Mouse (Mus musculus): Measurements from ENCODE around the gene Prickle4.
"Not testable (repeated sequence)": the region's sequence is repeated elsewhere in the genome, so short reads cannot be mapped to it uniquely, and the experiment has no call there.

Gene Prickle4

GRCm38 (mm10) chr17:47672311-47673111 is 22.0 kb downstream of the Prickle4 start:
- intact Hi-C loops (cut with DNase I), result loop anchor here (10.0 kb wide), 2 partner anchors 198 to 268 kb away; partner anchors contain the start of gene Guca1a

- intact Hi-C loops (cut with DNase I), result loop anchor here (2.0 to 10.0 kb wide), 3 partner anchors 21 to 267 kb away; partner anchors contain the start of gene Guca1a
Measured at GRCm38 (mm10) chr17:47671988-47672310, 22.6 kb downstream of the Prickle4 start.

GRCm38 (mm10) chr17:47669166-47669565 is 25.4 kb downstream of the Prickle4 start:
- intact Hi-C loops (cut with DNase I), result no loop called here

- intact Hi-C loops (cut with DNase I), result no loop called here
Measured at GRCm38 (mm10) chr17:47664474-47664873, 30.1 kb downstream of the Prickle4 start.

- intact Hi-C loops (cut with DNase I), result no loop called here
Measured at GRCm38 (mm10) chr17:47663009-47663713, 31.4 kb downstream of the Prickle4 start.

GRCm38 (mm10) chr17:47658741-47659243 is 35.7 kb downstream of the Prickle4 start:
- intact Hi-C loops (cut with DNase I), result no loop called here

- intact Hi-C loops (cut with DNase I), result no loop called here
Measured at GRCm38 (mm10) chr17:47657901-47658300, 36.6 kb downstream of the Prickle4 start.

GRCm38 (mm10) chr17:47655697-47656096 is 38.8 kb downstream of the Prickle4 start:
- intact Hi-C loops (cut with DNase I), result no loop called here

- intact Hi-C loops (cut with DNase I), result not testable (repeated sequence)
Measured at GRCm38 (mm10) chr17:47654346-47654745, 40.2 kb downstream of the Prickle4 start.

- intact Hi-C loops (cut with DNase I), result loop anchor here (2.0 kb wide), 1 partner anchor 19 kb away; no protein-coding TSS in a partner anchor
Measured at GRCm38 (mm10) chr17:47651953-47652352, 42.6 kb downstream of the Prickle4 start.

- intact Hi-C loops (cut with DNase I), result no loop called here
Measured at GRCm38 (mm10) chr17:47648966-47649365, 45.6 kb downstream of the Prickle4 start.

GRCm38 (mm10) chr17:47646683-47647082 is 47.9 kb downstream of the Prickle4 start:
- intact Hi-C loops (cut with DNase I), result no loop called here

- intact Hi-C loops (cut with DNase I), result no loop called here
Measured at GRCm38 (mm10) chr17:47642992-47643391, 51.5 kb downstream of the Prickle4 start.

All from adrenal gland (tissue).